Mouse (Mus musculus) forebrain, postnatal 0 days (tissue): ENCODE data around the gene Gdf15. TPM values are rescaled to one million over a fixed set of nuclear protein-coding genes. Genes with fewer than 3 reads are reported as not detected.
A peak's percentile ranks its signal among the peaks of the same experiment; 100 is the strongest.

Source experiments
- ATAC-seq: fragments of 200-750 bp; cut with Nextera tagmentation; 2 replicates; pipeline ENCODE4 v1.8.0; 2017; ENCODE audit warnings: mild to moderate bottlenecking, moderate library complexity
- DNase-seq: peaks from one replicate; pipeline ENCODE4 v3.0.0-alpha.2; 2015
- H3K27ac ChIP-seq: fragments of 300-500 bp; sonication (generic); 2 replicates; pipeline ENCODE4 v1.5.1; 2014; ENCODE audit warnings: low read depth, mild to moderate bottlenecking, antibody characterized with exemption, low read length, moderate library complexity, mixed read lengths
- H3K27me3 ChIP-seq: fragments of 300-500 bp; sonication (generic); 2 replicates; pipeline ENCODE4 v1.6.1; 2014; ENCODE audit warnings: mild to moderate bottlenecking, low read length, mixed read lengths; ENCODE audit not compliant: insufficient read depth
- H3K36me3 ChIP-seq: fragments of 300-500 bp; sonication (generic); 2 replicates; pipeline ENCODE4 v1.6.1; 2014; ENCODE audit warnings: mild to moderate bottlenecking, moderate library complexity; ENCODE audit not compliant: insufficient read depth
- H3K4me1 ChIP-seq: fragments of 300-500 bp; sonication (generic); 2 replicates; pipeline ENCODE4 v1.6.1; 2014; ENCODE audit warnings: antibody characterized with exemption; ENCODE audit not compliant: insufficient read depth
- H3K4me2 ChIP-seq: fragments of 300-500 bp; sonication (generic); 2 replicates; pipeline ENCODE4 v1.6.1; 2014; ENCODE audit warnings: low read depth, mild to moderate bottlenecking, moderate library complexity
- H3K4me3 ChIP-seq: fragments of 300-500 bp; sonication (generic); 2 replicates; pipeline ENCODE4 v1.5.1; 2014; ENCODE audit warnings: low read depth, low read length, mixed read lengths
- H3K9ac ChIP-seq: fragments of 300-500 bp; sonication (generic); 2 replicates; pipeline ENCODE4 v1.6.1; 2014; ENCODE audit warnings: mild to moderate bottlenecking
- H3K9me3 ChIP-seq: fragments of 300-500 bp; sonication (generic); 2 replicates; pipeline ENCODE4 v1.6.1; 2016; ENCODE audit warnings: low read length
- CTCF ChIP-seq: sonication (generic); IDR thresholded peaks from 2 replicates; pipeline ENCODE4 v1.5.1; 2016; ENCODE audit warnings: antibody characterized with exemption, control low read depth, low read depth
- WGBS: fragments of 180-500 bp; shearing (Covaris S2); extraction: QIAGEN DNeasy Blood & Tissue Kit; methylation state at CpG from one replicate; pipeline ENCODE4 v1.1.7; 2014; 5-methylcytosine and 5-hydroxymethylcytosine counted together
- polyA plus RNA-seq: library from polyadenylated mRNA; unstranded; fragments of >200 nt; fragmentation: Nextera tagmentation; extraction: Ambion mirVana; gene quantifications from 2 replicates; pipeline ENCODE4 v1.2.1, GENCODE M21; 2015
- total RNA-seq: library from RNA; depleted of rRNA; stranded (reverse); fragments of >200 nt; gene quantifications from 2 replicates; pipeline ENCODE4 v1.2.3, GENCODE M21; 2014

Gdf15 gene
- total and polyA plus RNA-seq, 2 experiments from 2014 or later, result 0.18 to 0.90 TPM

DNA sequence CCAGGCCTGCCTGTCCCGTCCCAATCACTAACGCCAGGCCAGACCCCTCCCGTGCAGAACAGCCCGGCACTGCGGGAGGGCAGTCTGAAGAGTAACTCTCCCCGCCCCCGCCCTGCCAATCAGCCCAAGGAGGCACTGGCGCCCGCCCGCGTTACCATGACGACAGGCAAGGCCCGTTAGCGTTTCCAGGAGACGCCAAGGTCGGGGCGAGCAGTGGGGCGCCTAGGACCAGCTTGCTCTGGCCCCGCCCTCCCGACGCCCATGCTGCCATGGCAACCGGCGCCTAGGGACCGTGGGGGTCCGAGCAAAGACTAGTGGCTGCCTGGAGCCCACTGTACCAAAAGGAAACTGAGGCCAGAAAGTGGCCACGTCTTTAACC is 31.0 kb downstream of the Gdf15 start:
- peaks cover 11% of the 10 kb centered on the region; the same call in 1 of the 2 replicates for H3K36me3 ChIP-seq
- TF ChIP-seq CTCF, result no peak
- DNase-seq, result peak; percentile 87
- peak overlapping the region; percentile 46 for H3K4me2 ChIP-seq
- no peaks in the 10 kb centered on the region for H3K9me3 ChIP-seq
- peak overlapping the region; percentile 59 for H3K27ac ChIP-seq
- no peaks in the 10 kb centered on the region for H3K27me3 ChIP-seq
- peak; percentile 64 for ATAC-seq
- peak overlapping the region; percentile 14; the same call in 1 of the 2 replicates for H3K9ac ChIP-seq
- peaks cover 20% of the 10 kb centered on the region for H3K4me1 ChIP-seq
- H3K4me3 ChIP-seq, result no peak overlapping the region; the same call in none of the 2 replicates
- WGBS, result under 1% methylated on average over 24 of the region's 26 CpGs

DNA sequence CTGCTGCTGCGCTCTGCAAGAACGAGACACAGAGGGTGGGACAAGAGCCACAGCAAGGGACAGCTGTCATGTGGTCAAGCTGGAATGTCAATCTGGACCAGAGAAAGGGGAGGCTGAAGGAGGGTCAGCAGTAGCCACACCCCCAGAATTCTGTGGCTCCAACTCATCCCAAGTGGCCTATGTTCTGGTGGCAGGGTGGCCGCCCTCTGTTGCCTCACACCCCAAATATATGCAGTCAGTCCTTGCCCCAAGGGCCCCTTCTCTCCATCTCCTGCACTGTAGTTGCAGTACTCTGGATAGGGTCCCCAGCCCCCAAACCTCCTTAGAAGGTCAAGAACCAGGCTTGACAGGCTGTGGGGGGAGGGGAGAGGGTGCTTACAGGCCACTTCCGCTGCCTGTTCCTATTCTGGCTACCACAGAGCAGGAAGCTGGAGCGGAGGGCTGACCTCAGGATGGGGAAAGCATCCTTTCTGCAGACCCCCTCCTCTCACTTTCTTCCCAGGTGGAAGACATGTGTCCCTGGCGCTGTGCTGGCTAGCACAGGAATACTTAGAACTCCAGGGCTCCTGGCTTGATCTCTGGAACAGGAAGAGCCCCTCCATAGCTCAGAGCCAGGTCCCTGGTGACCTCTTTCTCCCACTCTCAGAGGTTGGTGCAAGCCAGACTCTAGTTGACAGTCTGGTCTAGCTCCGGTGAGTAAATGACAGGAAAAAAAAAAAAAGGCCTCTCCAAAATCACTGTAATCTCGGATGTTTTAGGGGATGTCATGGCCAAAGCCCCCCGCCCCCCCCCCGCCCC is 31.6 kb downstream of the Gdf15 start:
- Histone ChIP-seq H3K4me2 (peak overlapping the region; percentile 46), H3K27ac (peak overlapping the region; percentile 59), H3K27me3 (no peaks in the 10 kb centered on the region), H3K4me1 (peaks cover 20% of the 10 kb centered on the region), H3K9me3 (no peaks in the 10 kb centered on the region), H3K36me3 (peaks cover 11% of the 10 kb centered on the region; the same call in 1 of the 2 replicates), H3K9ac (peak overlapping the region; percentile 14; the same call in 1 of the 2 replicates), H3K4me3 (no peak overlapping the region; the same call in none of the 2 replicates)
- ATAC-seq, result no peak
- DNase-seq, result no peak
- WGBS, result 22% methylated on average over 10 of the region's 10 CpGs
- no peak for TF ChIP-seq CTCF

DNA sequence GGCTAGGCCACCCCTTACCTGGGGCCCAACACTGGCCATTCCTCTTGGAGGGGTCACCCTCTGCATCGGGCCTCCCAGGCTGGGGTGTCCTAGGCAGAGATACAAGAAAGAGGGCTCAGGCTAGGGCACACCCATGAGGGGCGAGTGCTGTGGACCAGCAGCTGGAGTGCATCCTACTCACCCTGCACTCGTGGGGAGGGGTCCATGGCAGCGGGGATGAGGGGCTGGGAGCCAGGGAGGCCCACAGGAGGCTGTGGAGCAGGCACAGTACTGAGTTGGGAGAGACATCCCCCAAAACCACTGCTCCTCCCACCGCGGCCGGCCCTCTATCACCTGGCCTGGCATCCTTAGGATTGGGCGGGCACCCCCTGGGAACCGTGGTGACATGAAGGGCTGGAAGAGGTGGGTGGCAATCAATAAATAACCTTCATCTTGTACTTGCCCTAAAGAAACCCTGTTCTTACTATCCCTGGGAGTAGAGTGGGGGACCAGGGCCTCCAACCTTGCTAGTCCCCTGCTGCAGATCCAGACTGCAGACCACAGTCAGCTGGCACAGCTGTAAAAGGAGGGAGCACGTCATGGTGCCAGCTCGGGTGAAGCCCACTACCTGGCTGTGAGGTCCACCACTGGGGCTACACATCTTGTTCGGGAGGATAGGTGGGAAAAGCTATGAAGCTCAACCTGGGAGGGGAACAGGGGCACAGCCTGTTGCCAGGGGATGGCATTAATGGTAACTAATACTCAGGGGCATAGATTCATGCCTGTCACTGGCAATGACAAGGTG is 32.6 kb downstream of the Gdf15 start:
- Histone ChIP-seq H3K36me3 (peaks cover 11% of the 10 kb centered on the region; the same call in 1 of the 2 replicates), H3K27ac (no peak overlapping the region), H3K9ac (no peak overlapping the region), H3K4me1 (peaks cover 29% of the 10 kb centered on the region), H3K27me3 (no peaks in the 10 kb centered on the region), H3K4me2 (no peak overlapping the region), H3K9me3 (no peaks in the 10 kb centered on the region), H3K4me3 (no peak overlapping the region)
- TF ChIP-seq CTCF, result no peak
- no peak for DNase-seq
- WGBS, result 84% methylated on average over 12 of the region's 12 CpGs
- no peak for ATAC-seq

DNA sequence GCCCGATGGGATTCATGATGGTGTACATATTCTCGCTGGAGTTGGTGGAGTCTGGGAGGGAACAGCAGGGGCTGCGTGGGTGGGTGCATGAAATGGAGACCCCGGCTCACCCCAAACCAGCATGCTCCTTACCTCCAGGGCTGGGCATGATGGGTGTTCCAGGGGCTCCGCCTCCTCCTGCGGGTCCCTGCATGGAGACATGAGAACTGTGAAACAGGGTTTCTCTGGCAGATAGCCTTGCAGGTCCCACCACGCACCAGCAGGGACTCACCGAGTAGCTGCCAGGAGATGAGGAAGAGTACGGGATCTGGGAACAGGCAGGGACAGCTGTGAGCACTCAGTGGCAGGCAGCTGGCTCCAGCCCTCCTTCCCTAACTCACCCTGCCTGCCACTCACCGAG is 33.5 kb downstream of the Gdf15 start:
- TF ChIP-seq CTCF, result no peak; the same call in 1 of the 2 replicates
- Histone ChIP-seq H3K9me3 (no peaks in the 10 kb centered on the region), H3K27ac (no peak overlapping the region), H3K36me3 (peaks cover 11% of the 10 kb centered on the region; the same call in 1 of the 2 replicates), H3K4me2 (peak overlapping the region; percentile 74), H3K27me3 (no peaks in the 10 kb centered on the region), H3K4me3 (peak overlapping the region; percentile 42), H3K4me1 (peaks cover 29% of the 10 kb centered on the region), H3K9ac (peak overlapping the region; percentile 60)
- 18% methylated on average over 10 of the region's 10 CpGs for WGBS
- ATAC-seq, result peak; percentile 3; the same call in 1 of the 2 replicates
- no peak for DNase-seq

DNA sequence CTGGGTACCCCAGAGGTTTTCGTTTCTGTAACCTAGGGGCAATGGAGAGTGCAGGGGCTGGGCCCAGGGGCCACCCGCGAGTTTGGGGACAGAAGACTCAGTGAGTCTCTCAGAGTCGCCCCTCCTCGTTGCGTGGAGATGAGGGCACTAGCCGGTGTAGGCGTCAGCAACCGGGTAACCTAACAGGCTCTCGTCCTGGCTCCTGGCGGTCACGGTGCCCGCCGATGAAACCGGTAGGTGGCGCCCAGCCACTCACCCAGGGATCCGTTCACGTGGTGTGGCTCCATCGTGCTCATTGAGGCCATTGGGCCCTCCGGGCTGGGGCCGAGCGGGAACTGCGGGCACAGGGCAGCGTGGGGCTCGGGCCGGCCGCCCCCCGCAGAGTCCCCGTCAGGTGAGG is 34.0 kb downstream of the Gdf15 start:
- H3K4me1 ChIP-seq, result peaks cover 29% of the 10 kb centered on the region
- peak overlapping the region; percentile 74 for H3K4me2 ChIP-seq
- no peaks in the 10 kb centered on the region for H3K27me3 ChIP-seq
- ATAC-seq (peak; percentile 67), DNase-seq (peak; percentile 84)
- H3K9ac ChIP-seq, result peak overlapping the region; percentile 60
- WGBS, result 4% methylated on average over 29 of the region's 29 CpGs
- peaks cover 11% of the 10 kb centered on the region; the same call in 1 of the 2 replicates for H3K36me3 ChIP-seq
- peak overlapping the region; percentile 42 for H3K4me3 ChIP-seq
- no peaks in the 10 kb centered on the region for H3K9me3 ChIP-seq
- peak; percentile 85 for TF ChIP-seq CTCF
- peak overlapping the region; percentile 16; the same call in 1 of the 2 replicates for H3K27ac ChIP-seq

DNA sequence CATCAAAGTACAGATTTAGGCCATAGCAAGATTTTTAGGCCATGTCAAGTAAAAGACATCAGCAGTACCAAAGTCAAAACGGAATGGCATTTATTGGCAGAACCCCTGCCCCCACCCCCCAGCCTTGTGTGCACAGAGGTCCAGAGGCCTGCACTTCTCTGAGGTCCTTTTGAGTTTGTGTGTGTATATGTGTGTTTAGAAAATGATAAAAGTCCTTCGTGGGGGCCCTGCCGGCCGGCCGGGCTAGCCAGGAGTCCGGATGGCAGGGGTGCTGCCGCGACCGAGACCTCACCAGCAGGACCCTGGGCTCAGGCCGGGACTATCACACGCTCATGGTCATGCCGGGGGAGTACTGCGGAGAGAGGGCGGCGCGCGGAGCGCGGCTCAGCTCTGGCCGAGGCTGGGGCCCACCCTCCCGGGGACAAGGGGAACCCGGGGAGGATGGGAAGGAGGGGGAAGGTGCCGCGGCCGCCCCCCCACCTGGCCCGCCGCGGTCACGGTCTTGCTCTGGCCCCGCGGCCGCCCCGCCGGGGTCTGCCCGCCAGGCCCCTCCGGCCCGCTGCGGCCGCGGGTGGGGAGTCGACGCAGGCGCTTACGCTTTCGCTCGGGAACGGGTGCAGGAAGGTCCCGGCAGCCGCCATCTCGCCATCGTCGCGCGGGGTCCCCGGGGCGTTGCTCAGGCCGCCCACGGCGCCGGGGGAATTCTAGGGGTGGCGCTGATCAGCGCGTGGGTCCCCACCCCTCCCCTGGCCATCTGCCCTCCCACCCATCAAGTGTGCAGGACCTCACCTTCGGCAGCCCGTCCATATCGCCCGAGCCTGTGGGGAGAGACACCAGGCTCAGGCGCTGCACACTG is 34.6 kb downstream of the Gdf15 start:
- Histone ChIP-seq H3K27me3 (no peaks in the 10 kb centered on the region), H3K4me1 (peaks cover 29% of the 10 kb centered on the region), H3K4me2 (peak overlapping the region; percentile 74), H3K9ac (peak overlapping the region; percentile 60), H3K27ac (peak overlapping the region; percentile 16; the same call in 1 of the 2 replicates), H3K9me3 (no peaks in the 10 kb centered on the region), H3K36me3 (peaks cover 8% of the 10 kb centered on the region; the same call in 1 of the 2 replicates), H3K4me3 (peak overlapping the region; percentile 42)
- TF ChIP-seq CTCF, result no peak
- DNase-seq (no peak), ATAC-seq (no peak)
- 12% methylated on average over 50 of the region's 68 CpGs for WGBS
